Mouse (Mus musculus) embryonic facial prominence, embryonic 11.5 days (tissue): ENCODE results near the gene Rftn1. TPM values are rescaled to one million over a fixed set of nuclear protein-coding genes. Genes with fewer than 3 reads are reported as not detected.
A peak's percentile ranks its signal among the peaks of the same experiment; 100 is the strongest.

Source experiments
- ATAC-seq: fragments of 200-750 bp; cut with Nextera tagmentation; replicated peaks from 2 replicates; pipeline ENCODE4 v1.8.0; 2017; ENCODE audit warnings: low read depth; ENCODE audit not compliant: insufficient number of reproducible peaks, low FRiP score, low TSS enrichment
- DNase-seq: peaks from one replicate; pipeline ENCODE4 v3.0.0-alpha.2; 2015; ENCODE audit warnings: low spot score
- H3K27ac ChIP-seq: fragments of 300-500 bp; sonication (generic); replicated peaks from 2 replicates; pipeline ENCODE4 v1.5.1; 2014; ENCODE audit warnings: mild to moderate bottlenecking, low read depth, low read length, control low read depth
- H3K27me3 ChIP-seq: fragments of 300-500 bp; sonication (generic); 2 replicates; pipeline ENCODE4 v1.6.1; 2014; ENCODE audit warnings: mild to moderate bottlenecking, low read length, moderate library complexity, mixed read lengths; ENCODE audit not compliant: control insufficient read depth, insufficient read depth
- H3K36me3 ChIP-seq: fragments of 300-500 bp; sonication (generic); replicated peaks from 2 replicates; pipeline ENCODE4 v1.6.1; 2014; ENCODE audit warnings: low read depth, mild to moderate bottlenecking, low read length, moderate library complexity, mixed read lengths; ENCODE audit not compliant: control insufficient read depth, insufficient read depth
- H3K4me1 ChIP-seq: fragments of 300-500 bp; sonication (generic); 2 replicates; pipeline ENCODE4 v1.6.1; 2014; ENCODE audit warnings: low read length, mixed read lengths; ENCODE audit not compliant: control insufficient read depth, insufficient read depth
- H3K4me2 ChIP-seq: fragments of 300-500 bp; sonication (generic); 2 replicates; pipeline ENCODE4 v1.6.1; 2014; ENCODE audit warnings: low read depth, mild to moderate bottlenecking, control low read depth, low read length, moderate library complexity
- H3K4me3 ChIP-seq: fragments of 300-500 bp; sonication (generic); 2 replicates; pipeline ENCODE4 v1.5.1; 2014; ENCODE audit warnings: low read depth, low read length, control low read depth
- H3K9ac ChIP-seq: fragments of 300-500 bp; sonication (generic); replicated peaks from 2 replicates; pipeline ENCODE4 v1.6.1; 2014; ENCODE audit warnings: mild to moderate bottlenecking, control low read depth, low read length
- H3K9me3 ChIP-seq: fragments of 300-500 bp; sonication (generic); replicated peaks from 2 replicates; pipeline ENCODE4 v1.6.1; 2016; ENCODE audit warnings: mild to moderate bottlenecking, low read length, inconsistent platforms, mixed read lengths; ENCODE audit not compliant: control insufficient read depth
- WGBS: fragments of 180-500 bp; shearing (Covaris S2); extraction: QIAGEN DNeasy Blood & Tissue Kit; methylation state at CpG from one replicate; pipeline ENCODE4 v1.1.7; 2014; 5-methylcytosine and 5-hydroxymethylcytosine counted together
- polyA plus RNA-seq: library from polyadenylated mRNA; unstranded; fragments of >200 nt; fragmentation: Nextera tagmentation; extraction: Ambion mirVana; gene quantifications from 2 replicates; pipeline ENCODE4 v1.2.1, GENCODE M21; 2014

Gene Rftn1
- polyA plus RNA-seq, 1 experiment from 2014 or later, result 6.5 TPM

DNA sequence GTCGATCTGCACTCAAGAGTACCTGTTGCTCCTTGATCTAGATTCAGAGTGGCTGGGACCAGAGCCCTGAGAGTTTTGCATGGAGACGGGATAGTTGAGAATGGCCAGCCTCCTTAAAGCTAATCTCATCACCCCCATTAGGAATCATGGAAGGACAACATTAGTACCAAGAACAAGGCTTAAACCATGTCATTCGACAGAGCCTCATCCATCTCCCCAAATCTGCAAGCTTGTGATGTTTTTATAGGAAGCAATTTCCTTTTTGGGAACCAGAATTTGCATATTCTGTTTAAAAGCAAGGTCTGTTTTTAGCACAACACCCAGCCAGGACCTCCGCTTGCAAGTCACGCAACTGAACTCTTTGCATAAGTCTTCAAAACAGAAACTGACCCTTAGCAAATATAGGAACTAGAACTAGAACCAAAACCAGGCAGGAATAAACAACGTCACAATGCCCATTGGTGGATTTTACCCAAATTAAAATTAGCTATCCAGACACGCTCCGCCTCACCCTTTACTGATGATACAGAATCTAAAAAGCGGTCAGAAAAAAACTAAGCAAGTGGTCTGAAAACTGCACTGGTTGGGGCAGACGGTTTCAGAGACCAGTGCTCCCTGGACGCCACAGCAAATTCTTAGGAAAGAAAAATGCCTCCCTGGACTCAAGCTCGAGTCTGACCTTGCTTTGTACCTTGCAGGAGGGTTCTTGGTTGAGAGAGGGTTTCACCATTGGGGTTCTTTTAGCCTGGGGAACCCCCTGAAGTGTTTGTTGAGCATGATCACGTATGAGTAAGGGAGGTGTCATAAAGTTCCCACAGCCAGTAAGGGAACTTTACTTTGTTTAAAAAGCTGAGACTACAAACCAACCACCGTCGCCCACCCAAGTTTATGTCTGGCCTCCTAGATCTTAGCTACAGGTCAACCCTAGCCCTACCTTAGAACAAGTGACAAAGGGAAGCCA, 33.0 kb downstream of the Rftn1 start:
- Histone ChIP-seq H3K9ac (no peak overlapping the region), H3K36me3 (no peaks in the 10 kb centered on the region), H3K4me1 (no peaks in the 10 kb centered on the region), H3K4me3 (no peak overlapping the region), H3K27ac (no peak overlapping the region), H3K27me3 (no peaks in the 10 kb centered on the region), H3K4me2 (no peak overlapping the region), H3K9me3 (no peaks in the 10 kb centered on the region)
- ATAC-seq, result no peak
- WGBS, result 89% methylated on average over 15 of the region's 15 CpGs
- no peak for DNase-seq

- Histone ChIP-seq H3K4me2 (no peak overlapping the region), H3K36me3 (no peaks in the 10 kb centered on the region), H3K9me3 (no peaks in the 10 kb centered on the region), H3K27ac (no peak overlapping the region), H3K4me3 (no peak overlapping the region), H3K27me3 (no peaks in the 10 kb centered on the region), H3K9ac (no peak overlapping the region), H3K4me1 (no peaks in the 10 kb centered on the region)
- DNase-seq, result no peak
- WGBS, result 87% methylated on average over 5 of the region's 5 CpGs
- no peak for ATAC-seq
These were observed 38.4 kb downstream of the Rftn1 start for GRCm38 (mm10) chr17:50152085-50152484.

- Histone ChIP-seq H3K36me3 (no peaks in the 10 kb centered on the region), H3K4me2 (no peak overlapping the region), H3K4me1 (no peaks in the 10 kb centered on the region), H3K4me3 (no peak overlapping the region), H3K9ac (no peak overlapping the region), H3K27ac (no peak overlapping the region), H3K9me3 (no peaks in the 10 kb centered on the region), H3K27me3 (no peaks in the 10 kb centered on the region)
- ATAC-seq (peak; percentile 18; the same call in 1 of the 2 replicates), DNase-seq (no peak)
- 77% methylated on average over 7 of the region's 7 CpGs for WGBS
These were observed 39.2 kb downstream of the Rftn1 start for GRCm38 (mm10) chr17:50151208-50151723.

GRCm38 (mm10) chr17:50150416-50151207, 39.9 kb downstream of the Rftn1 start:
- no peaks in the 10 kb centered on the region for H3K9me3 ChIP-seq
- H3K27ac ChIP-seq, result no peak overlapping the region
- H3K36me3 ChIP-seq, result no peaks in the 10 kb centered on the region
- ATAC-seq (no peak), DNase-seq (no peak)
- 69% methylated on average over 16 of the region's 16 CpGs for WGBS
- H3K4me3 ChIP-seq, result no peak overlapping the region
- H3K4me1 ChIP-seq, result no peaks in the 10 kb centered on the region
- no peak overlapping the region for H3K4me2 ChIP-seq
- no peak overlapping the region for H3K9ac ChIP-seq
- H3K27me3 ChIP-seq, result no peaks in the 10 kb centered on the region

DNA sequence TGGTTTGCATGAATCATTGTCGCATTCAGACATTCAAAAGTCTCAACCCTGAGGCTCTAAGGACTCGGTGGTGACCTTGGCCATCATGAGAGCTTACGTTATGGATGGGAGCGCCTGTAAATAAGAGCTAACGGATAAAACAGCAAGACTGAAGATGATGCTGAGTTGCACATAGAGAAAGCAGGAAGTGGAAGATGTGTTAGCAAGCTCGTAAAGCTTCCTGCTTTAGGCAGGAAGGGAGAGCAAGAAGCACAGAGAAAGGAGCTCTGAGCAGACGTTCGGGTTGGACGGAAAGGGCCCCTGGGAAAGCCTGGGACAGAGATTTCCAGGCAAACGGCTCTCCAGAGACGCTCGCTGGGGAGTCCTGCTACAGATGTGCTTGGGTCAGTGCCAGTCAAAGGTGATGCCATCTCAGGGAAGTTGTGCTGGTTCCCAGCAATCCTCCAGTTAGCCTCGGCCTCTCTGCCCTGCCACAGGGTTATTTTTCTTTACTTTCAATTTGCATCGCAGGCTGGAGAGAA, 40.7 kb downstream of the Rftn1 start:
- H3K9me3 ChIP-seq, result no peaks in the 10 kb centered on the region
- no peaks in the 10 kb centered on the region for H3K36me3 ChIP-seq
- WGBS, result 79% methylated on average over 14 of the region's 14 CpGs
- H3K27me3 ChIP-seq, result no peaks in the 10 kb centered on the region
- DNase-seq (no peak), ATAC-seq (no peak)
- no peak overlapping the region for H3K4me3 ChIP-seq
- H3K4me2 ChIP-seq, result no peak overlapping the region
- no peak overlapping the region for H3K27ac ChIP-seq
- H3K4me1 ChIP-seq, result no peaks in the 10 kb centered on the region
- H3K9ac ChIP-seq, result no peak overlapping the region

DNA sequence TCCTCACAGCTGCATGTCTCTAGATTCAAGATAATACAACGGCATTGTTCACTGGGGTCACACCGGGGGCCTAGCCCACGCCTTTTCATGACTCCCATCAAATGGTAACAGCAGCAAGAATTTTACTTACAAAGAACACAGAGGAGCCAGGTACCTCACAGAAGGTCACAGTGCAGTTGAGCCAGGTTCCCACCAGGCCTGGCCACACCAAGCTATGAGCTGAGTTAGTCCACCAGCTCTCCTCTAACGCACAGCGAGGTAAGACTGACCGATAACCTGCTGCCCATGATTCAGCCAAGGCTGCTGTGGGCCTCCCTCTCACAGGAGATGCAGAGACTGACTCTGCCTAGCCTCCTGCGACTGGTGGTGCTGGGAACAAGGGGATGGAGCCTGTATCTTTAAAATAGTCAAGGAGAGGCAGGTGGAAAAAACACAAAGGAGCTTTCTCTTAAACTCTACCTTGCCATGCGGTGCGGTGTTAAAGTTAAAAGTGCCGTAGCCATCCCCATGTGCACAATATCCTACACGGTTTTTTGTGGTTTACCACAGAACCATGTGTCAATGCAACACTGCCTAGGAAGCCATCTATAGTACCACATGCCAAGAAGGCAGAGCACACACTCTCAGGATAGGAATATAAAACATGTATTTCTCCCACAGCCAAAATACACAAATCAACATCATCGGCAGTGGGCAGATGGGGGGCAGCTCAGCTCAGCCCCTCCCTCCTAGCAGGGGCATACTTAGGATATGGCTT, 42.5 kb downstream of the Rftn1 start:
- H3K27me3 ChIP-seq, result no peaks in the 10 kb centered on the region
- WGBS, result 88% methylated on average over 12 of the region's 12 CpGs
- H3K4me3 ChIP-seq, result no peak overlapping the region
- DNase-seq (no peak), ATAC-seq (no peak)
- H3K27ac ChIP-seq, result no peak overlapping the region
- no peaks in the 10 kb centered on the region for H3K4me1 ChIP-seq
- no peak overlapping the region for H3K4me2 ChIP-seq
- no peak overlapping the region for H3K9ac ChIP-seq
- H3K9me3 ChIP-seq, result no peaks in the 10 kb centered on the region
- H3K36me3 ChIP-seq, result no peaks in the 10 kb centered on the region

GRCm38 (mm10) chr17:50143354-50143753, 47.1 kb downstream of the Rftn1 start:
- Histone ChIP-seq H3K4me3 (no peak overlapping the region), H3K9ac (no peak overlapping the region), H3K4me1 (no peaks in the 10 kb centered on the region), H3K4me2 (no peak overlapping the region), H3K27ac (no peak overlapping the region), H3K27me3 (no peaks in the 10 kb centered on the region), H3K36me3 (no peaks in the 10 kb centered on the region), H3K9me3 (no peaks in the 10 kb centered on the region)
- no peak for DNase-seq
- ATAC-seq, result no peak
- 86% methylated on average over 10 of the region's 10 CpGs for WGBS
